Mouse (Mus musculus) ES-Bruce4 (cell line): ENCODE measurements around the gene Gm10570.

ENCODE experiments used
- CTCF ChIP-seq: IDR thresholded peaks from one replicate; pipeline ENCODE4 v1.8.1; 2011; ENCODE audit warnings: low read depth, low read length
- EP300 ChIP-seq: IDR thresholded peaks from 2 replicates; pipeline ENCODE4 v1.6.1; 2011; ENCODE audit warnings: low read depth, low read length; ENCODE audit not compliant: insufficient read depth

GRCm38 (mm10) chr4:130276573-130277176 lies 31.8 kb downstream of the Gm10570 start:
- TF ChIP-seq EP300 (no peak), CTCF (no peak)
